Mouse (Mus musculus): Measurements from ENCODE around the gene Spty2d1.
A peak's percentile ranks its signal among the peaks of the same experiment; 100 is the strongest.

Gene Spty2d1

GRCm38 (mm10) chr7:47023530-47023929, 15.3 kb upstream of the Spty2d1 start:
- peak; percentile 45; the same call in 1 of the 2 replicates for ATAC-seq (ENCODE audit: insufficient number of reproducible peaks, low FRiP score, low TSS enrichment)

GRCm38 (mm10) chr7:47022482-47022881, 14.3 kb upstream of the Spty2d1 start:
- ATAC-seq (ENCODE audit: insufficient number of reproducible peaks, low FRiP score, low TSS enrichment) = no peak

GRCm38 (mm10) chr7:47020956-47021355, 12.7 kb upstream of the Spty2d1 start:
- ATAC-seq (ENCODE audit: insufficient number of reproducible peaks, low FRiP score, low TSS enrichment) = no peak

- no peak for ATAC-seq (ENCODE audit: insufficient number of reproducible peaks, low FRiP score, low TSS enrichment)
Measured at GRCm38 (mm10) chr7:47019641-47020040, 11.4 kb upstream of the Spty2d1 start.

GRCm38 (mm10) chr7:47017146-47017545, 8.9 kb upstream of the Spty2d1 start:
- ATAC-seq (ENCODE audit: insufficient number of reproducible peaks, low FRiP score, low TSS enrichment) = no peak

GRCm38 (mm10) chr7:47016602-47017001, 8.4 kb upstream of the Spty2d1 start:
- no peak for ATAC-seq (ENCODE audit: insufficient number of reproducible peaks, low FRiP score, low TSS enrichment)

- peak; percentile 68; the same call in 1 of the 2 replicates for ATAC-seq (ENCODE audit: insufficient number of reproducible peaks, low FRiP score, low TSS enrichment)
Measured at GRCm38 (mm10) chr7:47015390-47016065, 7.3 kb upstream of the Spty2d1 start.

GRCm38 (mm10) chr7:47014564-47015389, 6.6 kb upstream of the Spty2d1 start:
- ATAC-seq (ENCODE audit: insufficient number of reproducible peaks, low FRiP score, low TSS enrichment) = no peak

- no peak for ATAC-seq (ENCODE audit: insufficient number of reproducible peaks, low FRiP score, low TSS enrichment)
Measured at GRCm38 (mm10) chr7:47013131-47013767, 5.0 kb upstream of the Spty2d1 start.

GRCm38 (mm10) chr7:47007818-47008167, 418 bp downstream of the Spty2d1 start:
- peak; percentile 56; the same call in 1 of the 2 replicates for ATAC-seq (ENCODE audit: insufficient number of reproducible peaks, low FRiP score, low TSS enrichment)

- ATAC-seq (ENCODE audit: insufficient number of reproducible peaks, low FRiP score, low TSS enrichment) = no peak
Measured at GRCm38 (mm10) chr7:47007109-47007780, 966 bp downstream of the Spty2d1 start.

- no peak for ATAC-seq (ENCODE audit: insufficient number of reproducible peaks, low FRiP score, low TSS enrichment)
Measured at GRCm38 (mm10) chr7:47003411-47004115, 4.6 kb downstream of the Spty2d1 start.

GRCm38 (mm10) chr7:47001900-47002275, 6.3 kb downstream of the Spty2d1 start:
- ATAC-seq (ENCODE audit: insufficient number of reproducible peaks, low FRiP score, low TSS enrichment) = no peak

GRCm38 (mm10) chr7:47001125-47001899, 6.9 kb downstream of the Spty2d1 start:
- ATAC-seq (ENCODE audit: insufficient number of reproducible peaks, low FRiP score, low TSS enrichment) = no peak

GRCm38 (mm10) chr7:47000644-47000983, 7.6 kb downstream of the Spty2d1 start:
- no peak for ATAC-seq (ENCODE audit: insufficient number of reproducible peaks, low FRiP score, low TSS enrichment)

- no peak for ATAC-seq (ENCODE audit: insufficient number of reproducible peaks, low FRiP score, low TSS enrichment)
Measured at GRCm38 (mm10) chr7:46999983-47000643, 8.1 kb downstream of the Spty2d1 start.

- ATAC-seq (ENCODE audit: insufficient number of reproducible peaks, low FRiP score, low TSS enrichment) = no peak
Measured at GRCm38 (mm10) chr7:46998942-46999341, 9.3 kb downstream of the Spty2d1 start.

- ATAC-seq (ENCODE audit: insufficient number of reproducible peaks, low FRiP score, low TSS enrichment) = peak; percentile 75; the same call in 1 of the 2 replicates
Measured at GRCm38 (mm10) chr7:46997644-46998395, 10.4 kb downstream of the Spty2d1 start.

Measured in cerebellum, adult (tissue).